Mouse (Mus musculus) ovary, postnatal 14 days (tissue): ENCODE measurements around the gene Tnfsf8.

Experiments
- DNase-seq: peaks from one replicate; pipeline ENCODE4 v3.0.0; 2022; ENCODE audit warnings: low spot score

Tnfsf8 gene

GRCm38 (mm10) chr4:63860688-63861540, at the start of gene Tnfsf8:
Gene Tnfsf8, minus strand, starts transcription at chr4:63861347.
- no peak for DNase-seq

- DNase-seq: no peak
Observed at GRCm38 (mm10) chr4:63908511-63908910, 47.4 kb upstream of the Tnfsf8 start.

DNA sequence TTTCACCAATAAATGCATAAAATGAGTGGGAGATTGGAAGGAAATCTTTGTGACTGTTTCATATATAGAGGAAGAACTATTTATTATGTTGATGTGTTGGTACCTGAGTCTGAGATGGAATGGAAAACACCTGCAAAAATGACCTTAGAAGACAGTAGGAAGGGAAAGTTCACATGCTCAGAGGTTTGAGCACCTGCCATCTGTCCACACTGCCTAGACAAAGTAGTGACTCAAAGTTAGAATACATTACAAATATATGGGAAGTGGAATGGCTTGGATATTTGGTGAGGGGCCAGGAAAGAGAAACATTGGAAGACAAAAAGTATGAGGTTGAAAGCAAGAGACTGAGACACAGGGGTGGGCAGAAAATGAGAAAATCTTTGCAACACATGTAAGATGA, 46.3 kb upstream of the Tnfsf8 start:
- no peak for DNase-seq

GRCm38 (mm10) chr4:63906050-63906449, 44.9 kb upstream of the Tnfsf8 start:
- no peak for DNase-seq

GRCm38 (mm10) chr4:63899081-63899523, 38.0 kb upstream of the Tnfsf8 start:
- no peak for DNase-seq

GRCm38 (mm10) chr4:63897152-63897551, 36.0 kb upstream of the Tnfsf8 start:
- DNase-seq: no peak

DNA sequence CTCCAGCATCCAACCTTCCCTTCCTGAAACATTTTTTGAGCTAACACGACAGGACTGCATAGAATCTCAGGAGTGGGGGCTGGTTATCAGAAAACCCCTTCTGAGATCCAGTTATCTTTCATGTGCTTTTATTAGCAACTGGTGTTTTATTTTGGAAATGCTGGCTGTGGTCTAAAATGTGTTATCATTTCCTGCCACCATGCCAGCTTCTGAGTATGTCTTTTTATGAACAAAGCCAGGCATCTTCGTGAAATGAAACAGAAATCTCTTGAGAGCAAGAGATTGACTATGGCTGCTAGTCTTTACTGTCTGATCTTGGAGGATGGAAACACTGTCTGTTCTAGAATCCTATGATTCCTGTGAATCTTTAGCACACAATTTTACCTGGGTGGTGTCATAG, 25.0 kb upstream of the Tnfsf8 start:
- no peak for DNase-seq

GRCm38 (mm10) chr4:63876720-63877119, 15.6 kb upstream of the Tnfsf8 start:
- no peak for DNase-seq

DNA sequence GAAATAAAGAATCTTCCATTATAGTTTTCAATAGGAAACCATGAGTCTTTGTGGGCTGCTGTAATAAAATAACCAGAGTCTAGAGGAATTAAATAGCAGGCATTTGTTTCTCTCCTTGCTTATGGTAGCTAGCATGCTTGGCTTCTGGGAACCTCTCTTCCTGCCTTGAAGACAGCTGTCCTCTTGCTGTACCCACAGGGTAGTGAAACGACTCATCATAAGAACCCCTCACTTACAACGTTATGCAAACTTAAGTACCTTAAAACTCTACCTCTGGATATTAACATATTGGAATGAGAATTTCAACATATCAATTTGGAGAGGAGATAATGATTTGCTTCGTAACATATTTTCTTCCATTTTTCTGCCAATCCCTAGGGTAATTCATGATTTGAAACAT, 14.3 kb upstream of the Tnfsf8 start:
- no peak for DNase-seq

GRCm38 (mm10) chr4:63870678-63871077, 9.5 kb upstream of the Tnfsf8 start:
- no peak for DNase-seq

DNA sequence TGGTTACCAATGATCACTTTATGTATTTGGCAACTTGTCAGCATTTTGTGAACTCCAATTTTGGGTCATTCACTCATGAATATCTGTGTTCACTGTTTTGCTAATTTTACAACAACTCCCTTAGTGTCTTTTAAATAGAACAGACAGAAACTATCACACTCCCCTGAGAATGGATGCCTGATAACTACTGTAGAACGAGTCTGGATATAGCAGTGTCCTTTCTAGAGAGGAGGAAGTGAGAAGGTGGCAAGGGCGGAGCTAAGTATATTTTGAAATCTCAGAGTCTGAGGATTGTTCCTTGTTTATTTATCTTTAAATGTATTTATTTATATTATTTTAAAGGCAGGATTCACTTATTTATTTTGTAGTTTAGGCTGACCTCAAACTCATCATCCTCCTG, 7.6 kb upstream of the Tnfsf8 start:
- DNase-seq: no peak

DNA sequence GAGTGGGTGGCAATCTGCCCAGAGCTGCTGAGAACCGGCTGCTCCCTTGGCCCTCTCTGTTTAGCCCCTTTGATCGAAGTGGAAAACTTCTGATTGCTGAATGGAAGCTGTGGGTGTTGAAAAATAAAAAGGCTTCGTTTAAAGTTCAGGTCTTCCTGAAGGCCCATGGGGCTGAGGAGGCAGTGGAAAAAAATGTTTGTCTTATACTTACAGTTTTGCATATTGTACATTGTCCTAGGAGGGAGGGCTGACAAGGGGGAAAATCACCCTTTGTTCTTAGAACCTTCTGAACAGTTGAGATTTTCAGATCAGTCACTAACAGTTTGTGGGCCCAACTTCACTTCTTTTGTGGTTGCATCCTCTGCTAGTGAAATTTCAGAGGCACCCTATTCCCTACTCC, 1.8 kb upstream of the Tnfsf8 start:
- no peak for DNase-seq

- DNase-seq: no peak
Observed at GRCm38 (mm10) chr4:63862092-63862697, 1.0 kb upstream of the Tnfsf8 start.

- no peak for DNase-seq
Observed at GRCm38 (mm10) chr4:63860236-63860635, 911 bp downstream of the Tnfsf8 start.

DNA sequence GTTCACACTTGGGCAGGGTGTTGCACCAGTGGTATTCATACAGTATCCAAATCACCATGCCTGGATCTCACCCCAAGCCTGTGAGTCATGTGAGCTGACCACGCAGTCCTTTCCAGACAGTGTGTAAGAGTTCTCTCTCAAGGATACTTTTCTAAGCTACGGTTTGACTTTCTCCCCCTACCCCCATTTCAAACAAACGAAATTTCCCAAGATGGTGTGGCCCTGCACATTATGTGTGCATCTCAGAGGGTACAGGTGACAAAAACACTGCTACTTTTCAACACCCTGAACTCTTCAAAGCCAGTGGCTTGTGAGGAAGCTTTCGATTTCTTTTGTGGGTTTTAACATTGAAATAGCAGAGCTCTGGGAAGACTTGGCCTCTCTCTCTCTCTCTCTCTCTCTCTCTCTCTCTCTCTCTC, 1.4 kb downstream of the Tnfsf8 start:
- DNase-seq: no peak

- DNase-seq: no peak
Observed at GRCm38 (mm10) chr4:63858646-63859224, 2.4 kb downstream of the Tnfsf8 start.

- no peak for DNase-seq
Observed at GRCm38 (mm10) chr4:63856764-63857163, 4.4 kb downstream of the Tnfsf8 start.

DNA sequence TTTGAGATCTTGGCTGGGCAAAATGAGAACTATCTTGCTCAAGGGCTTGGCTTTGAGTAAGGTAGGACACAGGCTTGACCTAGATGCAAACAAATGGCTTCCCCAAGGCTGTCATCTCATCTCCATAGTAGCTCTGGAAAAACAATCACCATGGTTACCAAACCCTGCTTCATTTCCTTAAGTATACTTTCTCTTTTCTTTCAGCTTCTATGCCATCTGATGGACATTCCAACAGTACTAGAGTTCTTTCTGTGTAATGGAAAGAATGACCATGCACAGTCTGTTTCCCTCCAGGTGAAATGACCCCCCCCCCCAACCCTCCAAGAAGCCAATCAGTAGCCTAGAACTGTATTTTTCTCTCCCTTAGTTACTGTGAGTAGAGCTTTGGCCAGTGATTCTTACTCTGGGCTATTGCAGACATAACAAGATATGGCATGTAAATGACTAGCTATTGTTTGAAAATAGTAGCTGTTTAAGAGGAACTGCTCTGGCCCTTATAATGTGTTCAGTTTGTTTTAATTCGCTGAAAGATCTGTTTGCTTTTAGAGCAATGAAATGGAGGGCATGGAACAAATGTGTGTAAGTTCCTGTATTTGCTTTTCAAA, 7.3 kb downstream of the Tnfsf8 start:
- DNase-seq: no peak

GRCm38 (mm10) chr4:63850082-63850481, 11.1 kb downstream of the Tnfsf8 start:
- DNase-seq: no peak

DNA sequence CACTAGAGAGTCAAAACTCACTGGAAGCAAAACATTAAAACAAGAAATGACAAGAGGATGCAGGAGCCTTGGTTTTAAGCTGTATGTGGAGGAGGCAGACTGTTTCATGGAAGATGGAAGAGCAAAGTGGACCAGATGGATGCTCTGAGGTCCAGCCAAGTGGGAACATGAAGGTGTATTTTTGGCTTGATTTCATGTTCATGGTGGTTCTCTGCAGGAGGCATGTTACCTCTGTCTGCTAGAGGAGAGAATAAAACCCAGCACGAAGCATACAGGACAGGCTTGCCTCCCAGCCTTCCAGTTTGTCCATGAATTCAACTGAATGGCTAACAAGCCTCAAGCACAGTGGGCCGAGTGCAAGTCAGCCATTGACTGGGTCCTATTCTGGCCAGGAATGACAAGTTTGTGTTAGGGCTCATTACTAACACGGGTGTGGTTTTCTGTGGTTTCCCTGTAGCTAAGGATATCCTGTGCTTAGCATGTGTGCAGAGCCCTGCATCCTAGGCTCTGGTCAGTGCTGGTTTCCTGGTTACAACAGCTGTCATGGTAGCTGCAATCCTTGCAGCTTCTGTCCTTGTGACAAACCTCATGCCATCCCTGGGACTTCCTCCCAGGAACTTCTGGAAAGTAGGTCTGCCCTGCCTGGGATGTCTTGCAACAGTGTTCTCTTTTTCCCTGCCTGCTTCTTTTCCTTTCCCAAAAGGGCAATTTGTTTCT, 14.1 kb downstream of the Tnfsf8 start:
- DNase-seq: no peak

DNA sequence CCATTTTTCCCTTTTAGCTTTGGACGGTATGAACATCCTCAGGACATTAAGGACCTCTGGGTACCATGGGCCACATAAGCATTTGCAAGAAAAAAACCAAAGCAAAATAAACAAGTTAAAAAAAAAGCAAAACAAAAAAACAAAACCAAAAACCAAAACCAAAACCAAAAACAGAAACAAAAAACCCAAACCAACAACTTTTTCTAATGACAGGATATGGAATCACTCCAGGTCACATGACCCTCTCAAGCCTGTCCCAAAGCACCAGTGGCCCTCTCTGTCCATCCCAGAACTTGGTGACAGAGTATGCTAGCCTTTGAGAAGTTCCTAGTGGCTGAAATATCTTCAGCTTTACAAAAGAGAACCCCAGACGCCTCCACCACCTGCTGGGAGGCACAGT, 15.4 kb downstream of the Tnfsf8 start:
- no peak for DNase-seq

DNA sequence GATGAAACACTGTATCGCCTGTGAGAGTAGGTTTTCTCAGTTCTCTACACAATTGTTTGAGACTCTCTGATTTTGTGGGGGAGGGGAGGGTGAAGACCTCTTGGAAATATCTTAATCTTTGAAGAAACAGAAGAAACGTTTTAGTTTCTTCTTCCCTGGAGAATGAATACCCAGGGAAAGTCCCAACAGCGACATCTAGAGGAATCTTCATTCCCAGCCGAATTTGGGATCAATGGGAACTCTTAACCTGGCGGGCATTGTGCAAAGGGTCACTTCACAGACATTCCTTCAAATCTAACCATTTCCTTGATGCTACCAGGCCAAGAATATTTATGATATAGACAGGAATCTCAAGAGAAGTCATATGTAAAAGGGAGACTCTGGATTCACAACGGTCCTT, 17.2 kb downstream of the Tnfsf8 start:
- peak; percentile 27 for DNase-seq
